Mouse (Mus musculus) lung, postnatal 0 days (tissue): ENCODE data around the gene Trim62.

ENCODE experiments used
- CTCF ChIP-seq: IDR thresholded peaks from 2 replicates; pipeline ENCODE4 v1.5.1; 2016; ENCODE audit warnings: antibody characterized with exemption, mild to moderate bottlenecking
- EP300 ChIP-seq: IDR thresholded peaks from 2 replicates; pipeline ENCODE4 v1.6.1; 2016; ENCODE audit warnings: antibody characterized with exemption, mild to moderate bottlenecking, control low read depth

DNA sequence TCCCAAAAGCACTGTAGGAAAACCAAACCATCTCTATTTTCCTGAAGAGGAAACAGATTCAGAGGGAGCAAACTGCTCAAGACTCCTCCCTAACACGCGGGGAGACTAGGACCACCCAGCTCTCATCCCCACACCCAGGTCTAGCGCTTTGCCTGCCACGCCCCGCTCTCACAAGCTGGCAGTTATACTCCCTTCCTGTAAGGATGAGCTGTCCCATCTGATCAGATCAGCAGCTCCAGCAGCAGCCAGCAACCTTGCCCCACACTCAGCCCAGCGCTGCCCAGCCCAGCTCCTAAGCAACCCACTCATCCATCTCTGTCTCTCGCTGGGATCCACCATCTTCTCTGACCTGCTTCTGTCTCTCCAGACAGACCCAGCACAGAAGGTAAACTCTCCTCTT lies 49.4 kb downstream of the Trim62 start:
- TF ChIP-seq CTCF, result no peak
- no peak for TF ChIP-seq EP300
